Mouse (Mus musculus) heart, embryonic 11.5 days (tissue): Measurements from ENCODE around the gene Rap1b. TPM values are rescaled to one million over a fixed set of nuclear protein-coding genes. Genes with fewer than 3 reads are reported as not detected.

Source experiments
- ATAC-seq: fragments of 200-750 bp; cut with Nextera tagmentation; replicated peaks from 2 replicates; pipeline ENCODE4 v1.8.0; 2017; ENCODE audit warnings: moderate library complexity; ENCODE audit not compliant: insufficient number of reproducible peaks, low FRiP score, low TSS enrichment
- H3K27ac ChIP-seq: fragments of 300-500 bp; sonication (generic); 2 replicates; pipeline ENCODE4 v1.5.1; 2014; ENCODE audit warnings: mild to moderate bottlenecking, low read depth, low read length
- H3K27me3 ChIP-seq: fragments of 300-500 bp; sonication (generic); 2 replicates; pipeline ENCODE4 v1.6.1; 2014; ENCODE audit warnings: mild to moderate bottlenecking, low read length, mixed read lengths; ENCODE audit not compliant: control insufficient read depth, insufficient read depth
- H3K36me3 ChIP-seq: fragments of 300-500 bp; sonication (generic); 2 replicates; pipeline ENCODE4 v1.6.1; 2014; ENCODE audit warnings: mild to moderate bottlenecking, low read length, moderate library complexity, mixed read lengths; ENCODE audit not compliant: control insufficient read depth, insufficient read depth
- H3K4me1 ChIP-seq: fragments of 300-500 bp; sonication (generic); 2 replicates; pipeline ENCODE4 v1.6.1; 2014; ENCODE audit warnings: low read length; ENCODE audit not compliant: control insufficient read depth, insufficient read depth
- H3K4me2 ChIP-seq: fragments of 300-500 bp; sonication (generic); 2 replicates; pipeline ENCODE4 v1.6.1; 2014; ENCODE audit warnings: mild to moderate bottlenecking, moderate library complexity
- H3K4me3 ChIP-seq: fragments of 300-500 bp; sonication (generic); 2 replicates; pipeline ENCODE4 v1.5.1; 2014; ENCODE audit warnings: low read depth, low read length
- H3K9ac ChIP-seq: fragments of 300-500 bp; sonication (generic); 2 replicates; pipeline ENCODE4 v1.6.1; 2014; ENCODE audit warnings: mild to moderate bottlenecking, low read depth, low read length, moderate library complexity
- H3K9me3 ChIP-seq: fragments of 300-500 bp; sonication (generic); replicated peaks from 2 replicates; pipeline ENCODE4 v1.6.1; 2016; ENCODE audit warnings: low read length; ENCODE audit not compliant: control insufficient read depth
- WGBS: fragments of 180-500 bp; shearing (Covaris S2); extraction: QIAGEN DNeasy Blood & Tissue Kit; methylation state at CpG from one replicate; pipeline ENCODE4 v1.1.7; 2014; ENCODE audit not compliant: insufficient replicate concordance; 5-methylcytosine and 5-hydroxymethylcytosine counted together
- polyA plus RNA-seq: library from polyadenylated mRNA; unstranded; fragments of >200 nt; fragmentation: Nextera tagmentation; extraction: Ambion mirVana; gene quantifications from 2 replicates; pipeline ENCODE4 v1.2.1, GENCODE M21; 2014

Gene Rap1b
- polyA plus RNA-seq, 1 experiment from 2014 or later, result 137 TPM

GRCm38 (mm10) chr10:117805919-117806318, 39.9 kb downstream of the Rap1b start:
- 51% methylated on average over 9 of the region's 9 CpGs for WGBS
- Histone ChIP-seq H3K27me3 (no peaks in the 10 kb centered on the region), H3K4me2 (no peak overlapping the region), H3K9ac (no peak overlapping the region), H3K4me1 (no peaks in the 10 kb centered on the region), H3K27ac (no peak overlapping the region), H3K4me3 (no peak overlapping the region), H3K9me3 (no peaks in the 10 kb centered on the region), H3K36me3 (no peaks in the 10 kb centered on the region)
- no peak for ATAC-seq

GRCm38 (mm10) chr10:117803870-117804850, 41.7 kb downstream of the Rap1b start:
- WGBS, result 81% methylated on average over 31 of the region's 31 CpGs
- Histone ChIP-seq H3K27me3 (no peaks in the 10 kb centered on the region), H3K27ac (no peak overlapping the region), H3K4me3 (no peak overlapping the region), H3K9ac (no peak overlapping the region), H3K4me2 (no peak overlapping the region), H3K36me3 (no peaks in the 10 kb centered on the region), H3K4me1 (no peaks in the 10 kb centered on the region), H3K9me3 (no peaks in the 10 kb centered on the region)
- ATAC-seq, result no peak

GRCm38 (mm10) chr10:117801886-117802285, 43.9 kb downstream of the Rap1b start:
- no peak for ATAC-seq
- H3K4me1 ChIP-seq, result no peaks in the 10 kb centered on the region
- no peak overlapping the region for H3K27ac ChIP-seq
- H3K27me3 ChIP-seq, result no peaks in the 10 kb centered on the region
- no peak overlapping the region for H3K4me2 ChIP-seq
- H3K4me3 ChIP-seq, result no peak overlapping the region
- 93% methylated on average over 9 of the region's 9 CpGs for WGBS
- no peak overlapping the region for H3K9ac ChIP-seq
- no peaks in the 10 kb centered on the region for H3K9me3 ChIP-seq
- no peaks in the 10 kb centered on the region for H3K36me3 ChIP-seq

- no peaks in the 10 kb centered on the region for H3K36me3 ChIP-seq
- WGBS, result 83% methylated on average over 11 of the region's 11 CpGs
- H3K4me2 ChIP-seq, result no peak overlapping the region
- H3K4me1 ChIP-seq, result no peaks in the 10 kb centered on the region
- no peak overlapping the region for H3K9ac ChIP-seq
- ATAC-seq, result no peak
- no peaks in the 10 kb centered on the region for H3K27me3 ChIP-seq
- no peak overlapping the region for H3K27ac ChIP-seq
- no peak overlapping the region for H3K4me3 ChIP-seq
- H3K9me3 ChIP-seq, result no peaks in the 10 kb centered on the region
These were observed 46.0 kb downstream of the Rap1b start for GRCm38 (mm10) chr10:117799806-117800205.

GRCm38 (mm10) chr10:117798436-117799035, 47.3 kb downstream of the Rap1b start:
- WGBS, result 71% methylated on average over 6 of the region's 6 CpGs
- no peak overlapping the region for H3K4me2 ChIP-seq
- H3K27me3 ChIP-seq, result no peaks in the 10 kb centered on the region
- no peak for ATAC-seq
- no peak overlapping the region for H3K9ac ChIP-seq
- no peak overlapping the region for H3K27ac ChIP-seq
- no peak overlapping the region for H3K4me3 ChIP-seq
- no peaks in the 10 kb centered on the region for H3K4me1 ChIP-seq
- no peaks in the 10 kb centered on the region for H3K36me3 ChIP-seq
- H3K9me3 ChIP-seq, result no peaks in the 10 kb centered on the region

GRCm38 (mm10) chr10:117797684-117798083, 48.2 kb downstream of the Rap1b start:
- no peak overlapping the region for H3K27ac ChIP-seq
- 66% methylated on average over 7 of the region's 7 CpGs for WGBS
- ATAC-seq, result no peak

GRCm38 (mm10) chr10:117797106-117797505, 48.7 kb downstream of the Rap1b start:
- no peaks in the 10 kb centered on the region for H3K36me3 ChIP-seq
- H3K9ac ChIP-seq, result no peak overlapping the region
- H3K4me3 ChIP-seq, result no peak overlapping the region
- no peaks in the 10 kb centered on the region for H3K9me3 ChIP-seq
- H3K27me3 ChIP-seq, result no peaks in the 10 kb centered on the region
- no peak for ATAC-seq
- H3K4me2 ChIP-seq, result no peak overlapping the region
- no peak overlapping the region for H3K27ac ChIP-seq
- WGBS, result 89% methylated on average over 12 of the region's 12 CpGs
- H3K4me1 ChIP-seq, result 0 out of 2 replicates have a peak, but pooled peaks cover 4% of the 10 kb centered on the region

More at GRCm38 (mm10) chr10:117797684-117798083, 48.2 kb downstream of the Rap1b start:
- Histone ChIP-seq H3K27me3 (no peaks in the 10 kb centered on the region), H3K9me3 (no peaks in the 10 kb centered on the region), H3K9ac (no peak overlapping the region), H3K36me3 (no peaks in the 10 kb centered on the region), H3K4me1 (0 out of 2 replicates have a peak, but pooled peaks cover 4% of the 10 kb centered on the region), H3K4me3 (no peak overlapping the region), H3K4me2 (no peak overlapping the region)

GRCm38 (mm10) chr10:117796181-117796580, 49.7 kb downstream of the Rap1b start:
- H3K4me3 ChIP-seq, result no peak overlapping the region
- WGBS, result 87% methylated on average over 7 of the region's 7 CpGs
- no peaks in the 10 kb centered on the region for H3K9me3 ChIP-seq

More at GRCm38 (mm10) chr10:117796181-117796580, 49.7 kb downstream of the Rap1b start:
- no peak overlapping the region for H3K4me2 ChIP-seq
- H3K36me3 ChIP-seq, result no peaks in the 10 kb centered on the region
- no peak for ATAC-seq
- no peak overlapping the region for H3K27ac ChIP-seq
- peaks cover 9% of the 10 kb centered on the region for H3K4me1 ChIP-seq
- no peaks in the 10 kb centered on the region for H3K27me3 ChIP-seq
- H3K9ac ChIP-seq, result no peak overlapping the region
